Mouse (Mus musculus) ES-E14 (cell line): ENCODE data around the gene Acss1.

ENCODE experiments used
- CHD2 ChIP-seq: IDR thresholded peaks from 2 replicates; pipeline ENCODE4 v1.6.1; 2014; ENCODE audit warnings: mild to moderate bottlenecking, low read depth, low read length, inconsistent platforms
- HCFC1 ChIP-seq: IDR thresholded peaks from 2 replicates; pipeline ENCODE4 v1.6.1; 2012; ENCODE audit warnings: low read length, inconsistent platforms, borderline replicate concordance; ENCODE audit not compliant: insufficient read depth
- ZC3H11A ChIP-seq: IDR thresholded peaks from 2 replicates; pipeline ENCODE4 v1.6.1; 2012; ENCODE audit warnings: low read depth, mild to moderate bottlenecking, inconsistent platforms, low read length, borderline replicate concordance

- no peak for TF ChIP-seq CHD2
- no peak for TF ChIP-seq ZC3H11A
- TF ChIP-seq HCFC1: no peak
These were observed 13.5 kb downstream of the Acss1 start for GRCm38 (mm10) chr2:150654814-150655213.
